Mouse (Mus musculus) liver, embryonic 16.5 days (tissue): ENCODE data around the gene Wdr27. TPM values are rescaled to one million over a fixed set of nuclear protein-coding genes. Genes with fewer than 3 reads are reported as not detected.
"Not testable (repeated sequence)": the region's sequence is repeated elsewhere in the genome, so short reads cannot be mapped to it uniquely, and the experiment has no call there.

Source experiments
- ATAC-seq: fragments of 200-750 bp; cut with Nextera tagmentation; 2 replicates; pipeline ENCODE4 v1.8.0; 2017; ENCODE audit warnings: low read depth, mild to moderate bottlenecking, moderate number of reproducible peaks, moderate library complexity
- H3K27ac ChIP-seq: fragments of 300-500 bp; sonication (generic); 2 replicates; pipeline ENCODE4 v1.5.1; 2014; ENCODE audit warnings: mild to moderate bottlenecking, low read length
- H3K27me3 ChIP-seq: fragments of 300-500 bp; sonication (generic); 2 replicates; pipeline ENCODE4 v1.6.1; 2014; ENCODE audit warnings: low read depth, low read length, mixed read lengths; ENCODE audit not compliant: control insufficient read depth, insufficient read depth
- H3K36me3 ChIP-seq: fragments of 300-500 bp; sonication (generic); 2 replicates; pipeline ENCODE4 v1.6.1; 2014; ENCODE audit warnings: mild to moderate bottlenecking; ENCODE audit not compliant: control insufficient read depth, insufficient read depth
- H3K4me1 ChIP-seq: fragments of 300-500 bp; sonication (generic); 2 replicates; pipeline ENCODE4 v1.6.1; 2014; ENCODE audit warnings: low read depth, low read length, mixed read lengths; ENCODE audit not compliant: control insufficient read depth
- H3K4me2 ChIP-seq: fragments of 300-500 bp; sonication (generic); 2 replicates; pipeline ENCODE4 v1.6.1; 2014; ENCODE audit warnings: low read depth, low read length, mixed read lengths
- H3K4me3 ChIP-seq: fragments of 300-500 bp; sonication (generic); 2 replicates; pipeline ENCODE4 v1.5.1; 2014; ENCODE audit warnings: low read depth, mild to moderate bottlenecking, low read length
- H3K9ac ChIP-seq: fragments of 300-500 bp; sonication (generic); 2 replicates; pipeline ENCODE4 v1.6.1; 2014; ENCODE audit warnings: low read depth, low read length
- H3K9me3 ChIP-seq: fragments of 300-500 bp; sonication (generic); replicated peaks from 2 replicates; pipeline ENCODE4 v1.6.1; 2016; ENCODE audit warnings: low read length; ENCODE audit not compliant: control insufficient read depth
- whole genome bisulfite sequencing: fragments of 180-500 bp; shearing (Covaris S2); extraction: QIAGEN DNeasy Blood & Tissue Kit; methylation state at CpG from one replicate; pipeline ENCODE4 v1.1.7; 2014; ENCODE audit not compliant: insufficient replicate concordance; 5-methylcytosine and 5-hydroxymethylcytosine counted together
- polyA plus RNA-seq: library from polyadenylated mRNA; unstranded; fragments of >200 nt; fragmentation: Nextera tagmentation; extraction: Ambion mirVana; gene quantifications from 2 replicates; pipeline ENCODE4 v1.2.1, GENCODE M21; 2015

Wdr27 gene
- polyA plus RNA-seq, 1 experiment from 2014 or later: 1.2 TPM

DNA sequence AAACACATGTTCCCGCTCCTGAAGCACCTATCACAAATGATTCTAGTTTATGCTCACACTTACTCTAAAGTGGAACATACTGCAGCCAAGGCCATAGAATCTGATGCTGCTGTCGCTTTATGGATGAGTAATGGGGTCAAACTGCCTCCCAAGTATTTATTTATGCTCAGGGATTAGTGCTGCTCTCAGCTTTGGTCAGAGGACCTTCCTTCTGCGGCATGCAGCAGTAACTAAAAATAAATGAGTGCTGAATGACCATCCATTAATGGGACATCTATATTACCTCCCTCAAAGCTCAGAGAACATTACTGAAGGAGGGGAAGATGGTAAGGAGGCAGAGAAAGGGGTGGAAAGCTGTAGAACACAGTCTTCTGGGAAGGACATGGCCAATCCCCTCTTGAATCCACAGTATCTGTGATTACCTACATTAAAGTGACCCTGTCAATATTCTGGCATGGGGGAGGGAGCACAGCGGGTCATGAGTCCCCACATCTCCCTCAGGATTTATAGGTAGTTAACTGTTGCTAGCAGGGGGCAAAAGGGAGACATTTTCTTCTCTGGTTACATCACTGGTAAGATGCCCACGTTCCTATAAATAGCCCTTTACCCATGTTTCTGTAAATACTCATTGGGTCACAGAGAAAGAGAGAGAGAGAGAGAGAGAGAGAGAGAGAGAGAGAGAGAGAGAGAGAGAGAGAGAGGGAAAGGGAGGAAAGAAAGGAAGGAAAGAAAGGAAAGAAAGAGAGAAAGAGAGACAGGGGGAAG is 6.9 kb downstream of the Wdr27 start:
- Histone ChIP-seq H3K4me1 (no peaks in the 10 kb centered on the region), H3K9ac (no peak overlapping the region), H3K36me3 (no peaks in the 10 kb centered on the region), H3K9me3 (no peaks in the 10 kb centered on the region), H3K4me3 (no peak overlapping the region), H3K27ac (no peak overlapping the region), H3K27me3 (no peaks in the 10 kb centered on the region), H3K4me2 (no peak overlapping the region)
- ATAC-seq: no peak
- 58% methylated on average over 5 of the region's 5 CpGs for WGBS

GRCm38 (mm10) chr17:14935280-14935679 is 7.7 kb downstream of the Wdr27 start:
- H3K9me3 ChIP-seq, ATAC-seq, H3K27ac ChIP-seq, H3K27me3 ChIP-seq, H3K9ac ChIP-seq, H3K4me3 ChIP-seq, H3K4me1 ChIP-seq, H3K36me3 ChIP-seq, H3K4me2 ChIP-seq: not testable (repeated sequence)
- WGBS: 73% methylated on average over 12 of the region's 14 CpGs

DNA sequence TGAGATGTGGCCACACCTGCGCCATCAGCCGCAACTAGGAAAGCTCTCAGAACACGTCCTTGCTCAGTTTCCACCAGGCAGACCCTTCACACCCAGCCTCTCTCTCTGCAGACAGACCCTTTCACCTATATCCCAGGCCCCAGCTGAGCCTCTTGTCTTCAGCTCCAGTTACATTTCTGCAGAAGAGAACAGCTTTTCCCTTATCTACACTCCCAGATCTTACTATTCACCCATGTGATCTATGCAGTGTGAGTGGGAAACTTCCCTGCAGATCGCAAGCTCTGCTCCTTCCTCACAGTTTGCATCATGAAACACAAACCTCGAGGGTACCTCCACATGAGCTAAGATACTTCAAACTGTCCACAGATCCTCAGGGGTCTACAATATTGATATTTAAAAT is 11.5 kb downstream of the Wdr27 start:
- Histone ChIP-seq H3K4me3 (no peak overlapping the region), H3K36me3 (no peaks in the 10 kb centered on the region), H3K9ac (no peak overlapping the region), H3K9me3 (no peaks in the 10 kb centered on the region), H3K27me3 (no peaks in the 10 kb centered on the region), H3K4me2 (no peak overlapping the region), H3K4me1 (no peaks in the 10 kb centered on the region), H3K27ac (no peak overlapping the region)
- 50% methylated on average over 5 of the region's 5 CpGs for WGBS
- no peak for ATAC-seq

DNA sequence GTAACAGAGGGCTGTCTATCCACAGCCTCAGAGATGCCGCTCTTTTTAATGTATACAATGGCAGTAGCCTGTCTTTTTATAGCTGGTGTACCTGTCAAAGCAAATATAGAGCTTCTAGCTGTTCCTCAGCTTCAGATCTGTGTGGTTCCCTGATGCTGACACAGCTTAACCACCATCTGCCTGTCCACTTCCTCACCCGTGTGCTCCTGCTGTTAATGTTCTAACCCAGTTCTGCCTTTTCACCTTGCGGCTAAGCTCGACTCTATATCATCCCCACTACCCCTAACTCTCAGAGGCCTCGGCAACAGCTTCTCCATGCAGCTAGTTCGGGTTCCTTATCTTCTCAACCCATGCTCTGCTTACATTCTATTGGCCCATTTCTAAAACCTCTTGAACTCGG is 12.3 kb downstream of the Wdr27 start:
- Histone ChIP-seq H3K27me3 (no peaks in the 10 kb centered on the region), H3K4me1 (no peaks in the 10 kb centered on the region), H3K9ac (no peak overlapping the region), H3K4me3 (no peak overlapping the region), H3K4me2 (no peak overlapping the region), H3K9me3 (no peaks in the 10 kb centered on the region), H3K36me3 (no peaks in the 10 kb centered on the region), H3K27ac (no peak overlapping the region)
- no peak for ATAC-seq
- WGBS: 22% methylated on average over 7 of the region's 7 CpGs

GRCm38 (mm10) chr17:14928631-14929030 is 14.3 kb downstream of the Wdr27 start:
- no peaks in the 10 kb centered on the region for H3K9me3 ChIP-seq
- no peaks in the 10 kb centered on the region for H3K27me3 ChIP-seq
- H3K36me3 ChIP-seq: no peaks in the 10 kb centered on the region
- no peak overlapping the region for H3K4me2 ChIP-seq
- H3K4me1 ChIP-seq: no peaks in the 10 kb centered on the region
- no peak for ATAC-seq
- H3K27ac ChIP-seq: no peak overlapping the region
- H3K9ac ChIP-seq: no peak overlapping the region
- 66% methylated on average over 5 of the region's 5 CpGs for WGBS
- no peak overlapping the region for H3K4me3 ChIP-seq

- H3K36me3 ChIP-seq: no peaks in the 10 kb centered on the region
- H3K4me3 ChIP-seq: no peak overlapping the region
- H3K27me3 ChIP-seq: no peaks in the 10 kb centered on the region
- 68% methylated on average over 8 of the region's 8 CpGs for WGBS
- no peak for ATAC-seq
- no peaks in the 10 kb centered on the region for H3K9me3 ChIP-seq
- H3K4me1 ChIP-seq: no peaks in the 10 kb centered on the region
- no peak overlapping the region for H3K9ac ChIP-seq
- no peak overlapping the region for H3K4me2 ChIP-seq
- H3K27ac ChIP-seq: no peak overlapping the region
Observed at GRCm38 (mm10) chr17:14927644-14928218, 15.2 kb downstream of the Wdr27 start.

- Histone ChIP-seq H3K4me1 (no peaks in the 10 kb centered on the region), H3K4me2 (no peak overlapping the region), H3K36me3 (no peaks in the 10 kb centered on the region), H3K27ac (no peak overlapping the region), H3K9ac (no peak overlapping the region), H3K4me3 (no peak overlapping the region), H3K9me3 (no peaks in the 10 kb centered on the region), H3K27me3 (no peaks in the 10 kb centered on the region)
- no peak for ATAC-seq
- WGBS: 16% methylated on average over 6 of the region's 6 CpGs
Observed at GRCm38 (mm10) chr17:14921582-14921981, 21.4 kb downstream of the Wdr27 start.

DNA sequence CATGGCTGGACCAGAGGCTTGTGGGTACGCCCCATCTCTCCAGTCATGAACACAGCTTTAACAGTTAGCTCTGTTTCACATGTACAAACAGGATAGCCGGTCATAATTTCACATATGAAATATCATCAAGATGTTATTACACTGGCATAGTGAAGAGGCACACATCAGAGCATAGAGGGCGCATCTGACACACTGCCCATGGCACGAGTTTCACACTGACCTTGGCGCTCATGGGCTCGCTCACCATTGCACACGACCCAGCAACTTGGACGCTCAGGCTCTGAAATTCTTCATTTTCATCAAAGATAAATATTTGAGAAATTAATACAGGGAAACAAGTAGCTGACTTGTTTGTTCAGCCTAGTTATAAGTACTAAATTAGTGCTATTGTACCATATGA is 25.1 kb downstream of the Wdr27 start:
- H3K9ac ChIP-seq: no peak overlapping the region
- H3K36me3 ChIP-seq: no peaks in the 10 kb centered on the region
- no peaks in the 10 kb centered on the region for H3K9me3 ChIP-seq
- WGBS: 74% methylated on average over 8 of the region's 8 CpGs
- ATAC-seq: no peak
- H3K4me3 ChIP-seq: no peak overlapping the region
- H3K4me1 ChIP-seq: no peaks in the 10 kb centered on the region
- H3K27ac ChIP-seq: no peak overlapping the region
- no peak overlapping the region for H3K4me2 ChIP-seq
- no peaks in the 10 kb centered on the region for H3K27me3 ChIP-seq

GRCm38 (mm10) chr17:14914401-14914800 is 28.6 kb downstream of the Wdr27 start:
- H3K36me3 ChIP-seq: no peaks in the 10 kb centered on the region
- no peak overlapping the region for H3K4me3 ChIP-seq
- no peak overlapping the region for H3K27ac ChIP-seq
- H3K27me3 ChIP-seq: no peaks in the 10 kb centered on the region
- no peak overlapping the region for H3K4me2 ChIP-seq
- no peaks in the 10 kb centered on the region for H3K9me3 ChIP-seq
- H3K9ac ChIP-seq: no peak overlapping the region
- H3K4me1 ChIP-seq: no peaks in the 10 kb centered on the region
- no peak for ATAC-seq
- 57% methylated on average over 4 of the region's 4 CpGs for WGBS
